14 mouse cellular contexts compared by ENCODE assay signal in genomic region chr10:39517375-39517774, GRCm38 (mm10).
DNase-seq lines count a peak whose midpoint lies in the region; ATAC-seq lines count a peak whose summit lies in the region.
"Had no signal": no experiment of that assay in that cellular context is flagged by ENCODE, and none has a peak within 500 bp of the region (broad histone marks: within the 10 kb centered on the region; RNA-seq: fewer than 3 reads in every experiment).

No protein-coding gene starts in this region.

- no peak overlapping the region for H3K4me3 ChIP-seq in forebrain, embryonic 12.5 days (replicated peaks)
- H3K4me3 ChIP-seq in forebrain, embryonic 15.5 days, result no peak overlapping the region
- H3K4me3 ChIP-seq: heart, embryonic 15.5 days had no signal

- H3K4me2 ChIP-seq in forebrain, embryonic 12.5 days, result no peak overlapping the region
- no peak overlapping the region for H3K4me2 ChIP-seq in forebrain, embryonic 15.5 days (replicated peaks)
- H3K4me2 ChIP-seq: heart, embryonic 15.5 days had no signal

- H3K9me3 ChIP-seq in forebrain, embryonic 12.5 days, result no peaks in the 10 kb centered on the region
- H3K9me3 ChIP-seq in forebrain, embryonic 15.5 days, result no peaks in the 10 kb centered on the region
- H3K9me3 ChIP-seq: G1E; heart, embryonic 15.5 days had no signal

- no peak for ATAC-seq in forebrain, embryonic 12.5 days (ENCODE audit: low FRiP score)
- no peak for ATAC-seq in forebrain, embryonic 15.5 days (replicated peaks)

- peak overlapping the region; percentile 38; the same call in 1 of the 2 replicates for H3K27ac ChIP-seq in forebrain, embryonic 12.5 days
- no peak overlapping the region for H3K27ac ChIP-seq in forebrain, embryonic 15.5 days (replicated peaks)

- H3K36me3 ChIP-seq in forebrain, embryonic 12.5 days (replicated peaks), result peaks cover 33% of the 10 kb centered on the region
- peaks cover 19% of the 10 kb centered on the region for H3K36me3 ChIP-seq in forebrain, embryonic 15.5 days

- H3K27me3 ChIP-seq in forebrain, embryonic 12.5 days, result no peaks in the 10 kb centered on the region
- no peaks in the 10 kb centered on the region for H3K27me3 ChIP-seq in forebrain, embryonic 15.5 days
- H3K27me3 ChIP-seq: heart, embryonic 15.5 days had no signal

- H3K9ac ChIP-seq in forebrain, embryonic 12.5 days, result no peak overlapping the region
- no peak overlapping the region for H3K9ac ChIP-seq in forebrain, embryonic 15.5 days (replicated peaks)
- H3K9ac ChIP-seq: heart, embryonic 15.5 days had no signal

- peak; percentile 44 for DNase-seq in thymus, postnatal 4 days
- DNase-seq in thymus, postnatal 14 days, result no peak
- DNase-seq in mesoderm, embryonic 11.5 days (ENCODE audit: low read depth, low spot score), result peak; percentile 48
- DNase-seq in skeletal muscle tissue, adult 2 months (ENCODE audit: low read depth, low spot score), result peak; percentile 90
- no peak for DNase-seq in left cerebral cortex, adult 11 months (ENCODE audit: low spot score)
- no peak for DNase-seq in layer of hippocampus, adult 9-11 months
- DNase-seq: cerebellum, adult 8-10 months; kidney, adult 18-20 months; lung, adult 2 months; spleen, adult 18-20 months had no signal

- WGBS in forebrain, embryonic 12.5 days, result 48% methylated on average over 9 of the region's 9 CpGs
- 50% methylated on average over 9 of the region's 9 CpGs for WGBS in forebrain, embryonic 15.5 days

- peaks cover 46% of the 10 kb centered on the region for H3K4me1 ChIP-seq in forebrain, embryonic 12.5 days
- peaks cover 52% of the 10 kb centered on the region for H3K4me1 ChIP-seq in forebrain, embryonic 15.5 days

Comparison
In these comparisons a context has a peak if more than half of its experiments do, and no peak if none do; other contexts are left out.
1. DNase-seq: peak in thymus, postnatal 4 days (single experiment), mesoderm, embryonic 11.5 days (single experiment) and skeletal muscle tissue, adult 2 months (single experiment); none in thymus, postnatal 14 days (single experiment), left cerebral cortex, adult 11 months (single experiment) and layer of hippocampus, adult 9-11 months (single experiment).